Mouse (Mus musculus): ENCODE results near the gene Uvrag.

Uvrag gene

DNA sequence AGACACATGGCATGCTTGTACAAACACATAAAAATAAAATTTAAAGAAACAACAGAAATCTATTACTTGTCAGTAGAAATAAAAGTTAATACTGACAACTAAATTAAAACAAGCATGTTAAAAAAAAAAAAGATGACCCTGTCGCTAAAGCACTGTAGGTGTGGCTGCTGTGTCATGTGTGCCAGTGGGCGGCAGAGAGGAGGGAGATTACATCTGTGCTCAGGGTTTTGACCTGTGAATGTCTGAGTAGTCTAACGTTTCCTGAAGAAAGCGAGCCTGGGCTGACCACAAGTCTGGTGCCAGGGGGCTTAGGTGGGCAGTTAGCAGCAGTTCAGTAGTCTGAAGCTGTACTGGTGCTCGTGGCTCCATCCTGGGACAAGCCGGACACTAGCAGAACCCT lies 205.2 kb downstream of the Uvrag start:
- no peak for DNase-seq (ENCODE audit: low spot score in 2 of 2)

DNA sequence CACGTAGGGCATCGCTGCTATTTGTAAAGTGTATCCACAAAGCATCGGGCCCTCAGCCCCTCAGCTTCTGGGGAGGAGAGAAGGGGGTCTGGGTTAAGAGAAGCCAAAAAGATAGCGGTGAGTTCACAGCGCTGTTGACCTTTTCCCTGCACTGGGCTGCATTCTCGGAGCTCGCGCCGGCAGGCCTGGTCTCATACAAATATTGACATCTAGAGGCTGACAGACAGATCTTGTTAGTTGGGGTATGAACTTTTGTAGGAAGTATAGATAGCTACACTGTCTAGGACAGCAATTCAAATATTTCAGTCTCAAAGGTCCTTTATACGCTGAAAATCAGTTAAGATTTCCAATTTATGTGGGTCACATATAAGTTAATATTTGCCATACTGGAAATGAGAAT lies 205.7 kb downstream of the Uvrag start:
- no peak for DNase-seq (ENCODE audit: low spot score in 2 of 2)

DNA sequence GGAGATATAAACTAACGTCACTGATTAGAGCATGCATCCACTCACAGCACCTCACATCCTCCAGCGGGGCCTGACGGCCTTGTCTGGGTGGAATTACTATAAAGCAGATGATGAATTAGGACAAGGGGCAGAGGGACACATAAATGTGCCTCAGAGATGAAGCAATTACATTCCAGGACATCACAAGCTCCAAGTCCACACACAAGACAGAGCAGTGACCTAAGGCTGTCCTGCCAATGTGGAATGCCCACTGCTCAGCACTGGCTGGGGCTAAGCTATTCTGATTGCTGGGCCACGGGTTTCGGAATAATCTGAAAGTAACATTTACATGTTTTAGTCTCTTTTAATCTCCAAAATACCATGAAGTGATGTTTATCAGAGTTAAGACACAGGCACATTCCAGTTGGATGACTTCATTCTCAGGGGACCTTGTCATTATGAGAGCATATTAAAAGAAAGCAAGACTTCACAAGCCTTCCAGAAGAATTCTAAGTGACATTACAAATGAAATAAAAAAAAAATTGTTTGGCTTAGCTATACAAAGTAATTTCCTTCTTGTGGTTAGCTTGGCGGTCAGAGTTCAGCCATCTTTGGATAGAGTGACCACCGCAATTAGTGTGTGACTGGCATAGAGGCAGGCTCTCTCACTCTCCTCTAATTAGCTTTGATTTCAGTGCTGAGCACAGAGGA lies 212.5 kb downstream of the Uvrag start:
- DNase-seq (ENCODE audit: low spot score in 2 of 2) = no peak

GRCm38 (mm10) chr7:98926906-98927528 lies 213.9 kb downstream of the Uvrag start:
- DNase-seq (ENCODE audit: low spot score in 2 of 2) = no peak

DNA sequence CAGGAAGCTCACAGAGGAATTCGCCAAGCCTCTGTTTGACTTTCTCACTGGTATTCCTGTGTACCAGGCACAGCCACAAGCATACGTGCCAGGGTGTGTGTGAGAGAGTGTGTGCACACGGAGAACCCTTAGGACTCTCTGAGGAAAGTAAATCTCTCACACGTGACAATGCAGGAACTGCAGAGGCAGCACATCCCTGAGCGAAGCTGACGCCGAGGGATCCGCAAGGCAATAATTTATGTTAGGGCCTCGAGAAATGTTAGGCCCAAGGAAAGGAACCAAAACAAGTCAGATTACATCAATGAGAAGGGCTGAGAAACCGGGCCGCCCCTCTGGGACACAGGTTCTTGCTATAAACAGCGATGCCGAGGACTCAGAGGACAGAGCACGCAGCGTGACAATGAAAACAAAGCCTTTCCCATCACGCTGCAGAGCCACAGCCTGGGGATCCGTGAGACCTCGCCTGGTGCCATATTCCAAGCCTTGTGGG lies 216.5 kb downstream of the Uvrag start:
- DNase-seq (ENCODE audit: low spot score in 2 of 2) = peak in 1 of 2 experiments; percentile 38

DNA sequence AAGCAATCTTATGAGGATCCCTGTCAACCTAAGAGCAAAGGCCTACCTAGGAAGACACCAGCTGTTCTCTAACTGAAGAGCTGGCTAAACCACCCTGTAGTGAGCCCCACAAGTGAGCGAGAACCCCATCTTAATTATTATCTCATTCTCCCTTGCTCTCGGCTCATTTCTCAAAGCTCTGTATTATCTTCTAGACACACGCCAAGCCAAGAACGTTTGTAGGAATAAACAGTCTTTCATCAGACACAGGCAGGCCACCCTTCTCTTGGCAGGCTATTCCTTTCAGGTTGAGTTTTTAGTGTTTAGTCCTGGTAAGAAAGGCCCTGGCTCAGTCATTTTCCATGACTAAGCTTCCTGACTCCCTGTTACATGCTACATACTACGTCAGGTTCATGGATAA lies 218.0 kb downstream of the Uvrag start:
- DNase-seq (ENCODE audit: low spot score in 2 of 2) = no peak

DNA sequence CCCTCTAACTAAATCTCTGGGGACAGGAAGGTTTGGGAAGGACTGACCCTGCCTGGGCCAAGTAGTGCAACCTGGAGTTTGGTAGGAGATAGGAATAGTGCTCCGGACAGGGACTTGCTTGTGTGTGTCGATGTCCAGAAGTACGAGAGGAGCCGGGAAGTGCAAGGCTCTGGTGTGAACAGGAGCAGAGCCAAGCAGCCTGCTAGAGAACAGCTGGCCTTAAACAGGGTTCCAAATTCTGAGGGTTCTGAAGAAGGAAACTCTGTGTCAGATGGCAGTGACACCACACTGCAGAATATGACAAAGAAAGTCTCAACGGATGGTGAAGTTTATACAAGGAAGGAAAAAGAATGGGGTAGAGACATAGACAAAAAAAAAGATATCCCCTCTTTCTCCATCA lies 223.5 kb downstream of the Uvrag start:
- no peak for DNase-seq (ENCODE audit: low spot score in 2 of 2)

- no peak for DNase-seq (ENCODE audit: low spot score in 2 of 2)
These were observed 224.4 kb downstream of the Uvrag start for GRCm38 (mm10) chr7:98916581-98916980.

DNA sequence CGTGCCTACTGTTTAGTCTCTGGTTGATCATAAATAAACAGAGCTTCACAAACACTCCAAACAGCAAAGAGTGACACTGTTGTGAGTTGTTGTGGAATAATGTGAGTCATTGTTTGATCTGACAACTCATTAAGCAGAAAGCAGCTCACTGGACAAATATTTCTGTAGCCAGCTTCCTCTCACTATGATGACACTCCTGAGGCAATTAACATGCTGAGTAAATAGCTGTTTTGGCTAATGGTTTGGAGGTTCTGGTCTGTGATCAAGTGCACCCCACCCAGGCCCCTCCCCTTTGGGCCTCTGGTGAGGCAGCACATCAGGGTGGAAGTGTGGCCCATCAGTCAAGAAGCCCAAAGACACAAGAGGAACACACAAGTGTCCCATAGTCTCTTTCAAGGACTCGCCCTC lies 228.0 kb downstream of the Uvrag start:
- no peak for DNase-seq (ENCODE audit: low spot score in 2 of 2)

DNA sequence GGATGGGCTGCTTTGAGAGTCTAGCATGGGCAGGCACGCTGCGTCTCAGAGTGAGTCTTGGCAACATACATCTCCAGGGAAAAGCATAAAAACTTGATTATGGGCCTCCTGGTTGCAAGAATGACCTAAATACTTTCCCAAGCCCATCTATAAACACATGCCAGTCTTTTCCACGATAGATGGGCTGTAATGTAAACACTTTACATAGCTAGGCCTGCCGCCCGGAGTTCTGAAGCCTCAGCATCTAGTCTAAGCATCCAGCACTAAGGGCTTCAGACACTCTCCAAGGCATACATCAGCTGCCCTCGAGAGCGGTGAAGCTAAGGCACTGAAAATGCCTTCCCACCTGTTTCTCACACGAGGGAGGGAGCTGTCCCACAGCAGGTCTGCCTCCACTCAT lies 229.7 kb downstream of the Uvrag start:
- DNase-seq (ENCODE audit: low spot score in 2 of 2) = no peak

- DNase-seq (ENCODE audit: low spot score in 2 of 2) = no peak
These were observed 230.2 kb downstream of the Uvrag start for GRCm38 (mm10) chr7:98910712-98911111.

DNA sequence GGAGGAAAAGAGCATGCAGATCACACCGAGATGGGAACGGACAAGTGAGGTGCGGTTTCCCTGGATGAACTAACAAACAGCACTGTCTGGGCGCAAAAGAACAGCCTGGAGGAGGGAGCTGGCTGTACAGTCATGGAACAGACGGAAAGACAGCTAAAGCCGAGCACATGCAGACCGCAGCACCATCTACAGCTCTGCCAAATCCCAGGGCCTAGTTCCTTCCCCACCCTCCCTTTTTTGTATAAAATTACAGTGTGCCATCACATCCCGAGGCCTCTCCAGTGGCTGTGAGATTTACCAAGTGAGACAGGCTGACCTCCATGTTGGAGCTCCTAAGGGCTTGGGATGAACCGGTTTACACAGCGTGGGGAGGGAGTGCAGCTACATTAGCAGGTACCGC lies 230.8 kb downstream of the Uvrag start:
- DNase-seq (ENCODE audit: low spot score in 2 of 2) = no peak

GRCm38 (mm10) chr7:98907476-98907875 lies 233.5 kb downstream of the Uvrag start:
- DNase-seq (ENCODE audit: low spot score in 2 of 2) = no peak

DNA sequence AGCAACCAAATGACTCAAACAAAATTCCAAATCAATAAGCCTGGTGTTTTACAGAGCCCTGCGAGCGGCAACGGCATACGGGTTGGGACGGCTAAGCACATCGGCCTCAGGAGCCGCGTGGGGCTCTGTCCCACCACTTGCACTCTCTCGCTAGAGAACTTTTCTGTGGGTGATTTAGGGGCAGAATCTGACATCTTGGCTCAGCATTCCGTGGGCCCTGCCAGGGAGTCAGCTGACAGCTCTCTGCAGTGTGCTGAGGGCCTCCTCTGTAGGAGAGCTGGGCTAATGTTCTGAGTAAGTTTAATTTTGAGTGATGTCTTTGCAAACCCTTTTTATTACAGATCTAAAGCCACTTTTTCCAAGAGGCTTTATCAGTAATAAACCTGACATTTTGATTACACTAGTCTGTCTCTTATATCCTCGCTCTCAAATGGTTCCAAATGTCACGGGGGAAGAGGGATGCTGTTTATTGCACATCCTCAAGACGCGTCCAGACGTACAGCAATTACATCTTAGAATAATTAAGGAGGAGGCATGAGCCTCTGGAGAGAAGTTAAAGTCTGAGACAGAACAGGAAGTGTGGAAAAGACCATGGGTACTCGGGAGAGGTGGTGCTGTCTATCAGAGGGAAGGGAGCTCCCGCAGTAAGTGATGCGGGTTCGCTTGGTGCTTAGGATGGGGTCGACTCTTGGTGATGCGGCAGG lies 236.1 kb downstream of the Uvrag start:
- DNase-seq (ENCODE audit: low spot score in 2 of 2) = peak; percentile 43 to 73

GRCm38 (mm10) chr7:98903884-98904283 lies 237.1 kb downstream of the Uvrag start:
- DNase-seq (ENCODE audit: low spot score in 2 of 2) = peak; percentile 38 to 41

- DNase-seq (ENCODE audit: low spot score in 2 of 2) = no peak
These were observed 239.8 kb downstream of the Uvrag start for GRCm38 (mm10) chr7:98901120-98901519.

DNA sequence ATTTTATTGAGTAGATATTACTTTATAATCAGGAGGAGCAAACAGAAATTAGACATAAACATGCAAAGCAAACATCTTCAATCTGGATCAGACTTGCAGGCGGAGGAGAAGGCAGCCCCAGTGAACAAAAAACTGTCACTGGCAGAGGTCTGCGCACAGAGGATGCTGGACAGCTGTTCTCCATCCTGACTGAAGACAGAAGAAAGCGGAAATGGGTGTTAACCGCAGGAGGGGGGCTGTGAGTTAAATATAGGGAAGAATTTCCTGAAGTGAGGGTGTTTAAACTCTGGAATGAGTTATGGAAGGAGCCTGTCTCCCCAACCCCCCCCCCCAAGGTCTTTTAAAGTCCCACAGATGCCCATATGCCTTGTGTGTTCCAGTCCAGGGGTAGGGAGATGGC lies 241.1 kb downstream of the Uvrag start:
- DNase-seq (ENCODE audit: low spot score in 2 of 2) = no peak

DNA sequence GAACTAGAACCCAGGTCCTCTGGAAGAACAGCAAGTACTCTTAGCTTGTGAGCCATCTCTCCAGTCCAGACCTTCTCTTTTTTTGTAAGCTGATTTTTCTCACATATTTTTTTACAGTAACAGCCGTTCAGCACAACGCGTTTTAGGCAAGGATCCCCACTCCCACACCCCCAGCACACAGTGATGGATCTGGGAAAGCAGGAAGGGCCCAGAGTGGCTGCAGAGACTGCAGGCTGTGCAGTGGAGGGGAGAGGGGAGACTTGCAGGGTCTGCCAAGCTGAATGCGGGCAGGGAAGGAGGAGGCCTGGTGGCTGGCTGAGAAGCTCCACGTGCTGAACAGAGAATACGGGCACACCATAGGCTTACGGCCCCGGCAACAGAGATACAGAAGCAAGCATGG lies 243.6 kb downstream of the Uvrag start:
- no peak for DNase-seq (ENCODE audit: low spot score in 2 of 2)

- DNase-seq (ENCODE audit: low spot score in 2 of 2) = no peak
These were observed 245.3 kb downstream of the Uvrag start for GRCm38 (mm10) chr7:98895501-98896095.

DNA sequence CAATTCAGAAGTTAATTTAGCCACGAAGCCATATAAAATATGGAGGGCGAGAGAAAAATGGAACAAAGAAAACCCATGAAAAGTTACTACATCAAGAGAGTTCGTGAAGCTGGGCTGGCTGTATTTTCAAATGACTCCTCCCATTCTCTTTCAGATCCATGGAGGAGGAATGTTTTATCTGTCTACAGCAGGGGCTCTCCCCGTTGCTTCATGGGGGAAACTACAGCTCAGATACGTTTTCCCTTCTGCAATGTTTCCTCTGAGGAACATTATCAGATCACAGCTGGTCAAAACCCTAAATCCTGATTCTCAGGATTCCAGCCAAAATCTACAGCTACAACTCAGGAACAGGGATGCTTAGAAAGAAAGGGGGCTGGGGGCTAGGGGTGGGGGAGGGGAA lies 246.2 kb downstream of the Uvrag start:
- no peak for DNase-seq (ENCODE audit: low spot score in 2 of 2)

DNA sequence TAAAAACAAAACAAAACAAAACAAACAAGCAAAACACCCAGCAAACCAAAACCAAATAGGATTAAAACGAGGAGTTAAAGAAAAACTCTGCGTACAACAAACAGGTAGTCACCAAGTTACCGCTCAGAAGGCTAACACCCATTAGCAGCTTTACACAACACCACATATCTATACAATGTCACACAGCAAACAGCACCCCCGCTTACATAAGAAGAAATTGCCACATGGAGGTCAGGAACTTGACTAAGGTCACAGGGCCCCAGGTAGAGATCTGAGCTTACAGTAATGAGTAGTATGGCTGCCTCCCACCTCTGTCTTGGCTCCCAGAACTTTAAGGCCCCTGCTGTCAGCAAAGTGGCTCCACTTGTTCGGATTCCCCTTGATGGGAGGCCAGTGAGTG lies 246.6 kb downstream of the Uvrag start:
- DNase-seq (ENCODE audit: low spot score in 2 of 2) = no peak

GRCm38 (mm10) chr7:98893144-98893543 lies 247.8 kb downstream of the Uvrag start:
- no peak for DNase-seq (ENCODE audit: low spot score in 2 of 2)

DNA sequence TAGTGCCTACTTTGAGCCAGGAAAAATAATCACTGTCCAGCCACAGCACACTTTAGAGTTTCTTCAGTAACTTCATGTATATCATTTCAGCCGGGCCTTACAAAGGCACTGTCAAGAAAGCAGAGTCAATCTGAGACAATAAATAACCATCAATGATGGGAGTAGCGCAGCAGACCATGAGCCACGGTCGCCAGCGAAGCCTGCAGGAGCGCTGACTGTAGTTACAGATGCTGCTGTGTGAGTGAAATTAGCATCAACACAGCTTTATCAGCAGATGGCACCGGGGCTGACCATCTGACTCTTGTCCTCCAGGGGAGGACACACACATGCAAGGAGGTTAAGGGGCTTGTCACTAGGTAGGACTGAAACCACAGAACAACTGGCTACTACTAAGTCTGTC lies 251.7 kb downstream of the Uvrag start:
- DNase-seq (ENCODE audit: low spot score in 2 of 2) = no peak
